Mouse (Mus musculus): Measurements from ENCODE around the gene Ubl4a.
"Not testable (repeated sequence)": the region's sequence is repeated elsewhere in the genome, so short reads cannot be mapped to it uniquely, and the experiment has no call there.

The Ubl4a gene

DNA sequence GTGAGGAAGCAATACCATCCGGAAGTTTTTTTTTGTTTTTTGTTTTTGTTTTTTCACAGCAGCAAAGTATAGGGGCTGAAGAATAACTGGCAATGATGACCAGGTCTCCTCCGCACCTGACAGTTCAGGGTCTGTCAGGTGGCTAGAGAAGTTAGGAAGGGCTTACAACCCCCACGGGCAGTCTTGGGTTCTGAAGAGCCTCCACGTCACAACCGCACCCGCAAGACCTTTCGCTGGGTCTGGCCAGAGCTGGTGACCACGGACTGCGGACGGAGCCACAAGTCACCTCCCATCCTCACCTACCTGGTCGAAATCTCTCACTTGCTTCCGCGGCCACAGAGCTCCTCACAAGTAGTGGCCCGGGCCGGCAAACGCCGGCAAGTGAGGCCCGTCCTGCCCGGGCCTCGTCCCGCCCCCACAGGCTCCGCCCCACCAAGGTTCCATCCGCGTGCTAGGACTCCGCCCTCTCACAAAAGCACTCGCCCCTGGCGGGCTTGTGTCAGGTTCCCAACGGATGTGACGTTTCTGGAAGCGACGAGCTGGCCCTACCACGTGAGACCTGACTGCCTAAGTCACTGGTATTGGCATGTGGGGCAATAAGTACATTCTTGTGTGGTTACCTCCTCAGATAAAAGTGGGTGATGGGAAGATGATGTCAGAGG lies at the start of gene Ubl4a, which contains the start of gene Slc10a3:
Ubl4a (minus strand) TSS at position 331 of the 662 bp plus-strand sequence.
Slc10a3 (minus strand) TSS at position 462 of the 662 bp plus-strand sequence.
- peak; percentile 78 to 82 for DNase-seq (ENCODE audit: low spot score in 2 of 2)

- DNase-seq (ENCODE audit: low spot score in 2 of 2) = peak; percentile 44 to 72
These were observed 40.4 kb upstream of the Ubl4a start for GRCm38 (mm10) chrX:74413377-74413776.

- no peak for DNase-seq (ENCODE audit: low spot score in 2 of 2)
These were observed 35.3 kb upstream of the Ubl4a start for GRCm38 (mm10) chrX:74408340-74408739.

DNA sequence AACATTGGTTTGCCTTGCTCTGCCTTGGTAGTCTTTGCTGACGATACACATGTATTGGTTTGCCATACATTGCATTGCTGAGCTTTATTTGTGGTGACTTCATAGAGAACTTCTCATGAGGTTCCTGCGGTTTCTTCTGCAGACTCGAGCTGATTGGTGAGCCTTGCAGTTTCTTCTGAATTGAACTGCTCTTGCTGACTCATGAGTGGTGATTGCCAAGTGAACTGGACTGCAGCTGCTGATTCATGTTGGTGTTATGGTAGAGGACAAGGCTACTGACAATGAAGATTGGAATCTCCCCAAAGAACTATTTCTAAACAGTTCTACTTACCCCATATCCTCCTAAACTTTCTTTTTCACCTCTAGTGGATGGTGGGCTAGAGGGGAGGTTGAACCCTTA lies 27.1 kb upstream of the Ubl4a start:
- no peak for DNase-seq (ENCODE audit: low spot score in 2 of 2)

GRCm38 (mm10) chrX:74392535-74393443 lies 19.8 kb upstream of the Ubl4a start, which contains the start of the genes Fam3a and Ikbkg:
Fam3a (minus strand) TSS chrX:74393272.
Ikbkg (plus strand) TSS chrX:74393290.
- peak; percentile 72 to 82 for DNase-seq (ENCODE audit: low spot score in 2 of 2)

DNA sequence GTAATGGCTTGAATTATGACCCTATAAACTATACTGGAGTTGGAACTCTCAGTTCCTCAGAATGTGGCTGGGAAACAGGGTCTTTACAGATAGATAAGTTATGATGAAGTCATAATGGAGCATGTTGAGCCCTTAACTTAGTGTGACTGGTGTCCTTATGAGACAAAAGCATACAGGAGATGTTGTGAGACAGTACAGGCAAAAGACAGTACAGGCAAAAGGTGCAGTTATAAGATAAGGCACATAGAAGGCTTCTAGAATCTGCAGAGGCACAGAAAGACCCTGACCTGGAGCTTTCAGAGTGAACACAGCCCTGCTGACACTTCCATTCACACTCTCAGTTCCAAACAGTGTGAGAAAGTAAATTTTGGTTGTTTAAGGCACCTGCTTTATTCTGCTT lies 15.1 kb upstream of the Ubl4a start:
- no peak for DNase-seq (ENCODE audit: low spot score in 2 of 2)

DNA sequence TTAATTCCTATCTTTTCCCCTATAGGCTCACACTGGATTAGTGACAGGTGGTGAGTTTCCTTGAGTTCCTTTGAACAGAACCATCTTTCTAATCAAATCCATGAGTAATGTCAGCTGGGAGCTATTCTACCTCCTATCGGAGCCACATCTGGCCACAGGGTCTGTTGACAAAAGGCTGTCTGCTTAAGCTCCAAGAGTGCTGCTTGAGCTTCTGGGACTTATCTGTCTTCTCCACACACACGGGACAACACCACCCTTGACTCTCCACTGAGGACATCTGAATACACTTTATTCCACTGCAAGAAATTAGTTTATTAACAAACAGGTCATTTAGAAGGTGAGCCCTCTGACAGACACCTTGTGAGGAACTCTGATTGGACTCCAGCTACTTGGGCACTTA lies 11.4 kb upstream of the Ubl4a start:
- no peak for DNase-seq (ENCODE audit: low spot score in 2 of 2)

DNA sequence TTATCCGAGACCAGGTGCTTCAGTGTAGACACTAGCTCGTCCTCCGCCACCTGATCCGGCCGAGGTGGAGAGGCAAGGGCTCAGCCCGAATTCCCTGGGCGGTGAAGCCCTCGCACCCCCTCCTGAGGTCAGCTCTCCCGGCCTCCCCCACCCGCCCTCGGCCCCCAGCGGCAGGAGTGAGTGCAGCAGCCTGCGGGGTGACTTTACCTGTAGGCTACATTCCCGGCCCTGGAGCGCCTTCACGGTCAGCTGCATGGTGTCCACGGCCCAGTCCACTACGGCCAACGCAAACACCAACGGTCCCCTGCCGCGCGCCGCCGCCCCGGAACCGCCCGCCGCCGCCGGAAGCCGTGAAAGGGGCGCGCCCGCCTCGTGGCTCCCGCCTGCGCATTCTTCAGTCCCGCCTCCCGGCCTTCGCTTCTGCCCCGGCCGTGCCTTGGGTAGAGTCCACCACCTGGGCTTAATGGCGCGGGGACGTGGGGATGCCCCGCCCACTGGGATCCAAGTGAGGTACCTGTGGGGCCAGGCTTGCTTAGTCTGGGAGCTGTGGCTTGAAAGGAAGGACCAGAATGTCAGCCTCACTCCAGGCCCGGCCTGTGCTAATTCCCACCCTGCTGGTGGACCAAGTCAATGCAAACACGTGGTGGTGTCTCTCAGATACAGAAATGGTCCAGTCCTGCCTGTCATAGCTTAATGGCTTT lies 4.7 kb downstream of the Ubl4a start:
- peak; percentile 47 to 58 for DNase-seq (ENCODE audit: low spot score in 2 of 2)

DNA sequence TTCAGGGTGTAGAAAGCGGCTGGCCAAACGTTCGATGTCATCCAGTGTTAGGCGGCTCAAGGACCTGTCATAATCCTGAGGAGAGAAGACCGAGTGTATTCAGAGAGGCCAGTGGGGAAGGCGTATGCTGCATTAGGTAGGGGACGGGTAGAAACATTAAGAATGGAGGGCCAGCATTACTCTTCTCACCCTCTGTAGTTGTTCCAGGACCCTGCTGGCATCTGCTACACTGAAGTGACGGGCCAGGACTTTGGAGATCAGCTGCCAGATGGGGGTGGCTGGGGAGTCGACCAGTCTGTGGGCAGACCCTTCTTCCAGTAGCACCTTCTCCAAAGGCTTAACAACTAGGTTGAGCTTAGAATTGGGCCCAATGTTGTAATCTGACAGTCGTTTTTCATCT lies 5.5 kb downstream of the Ubl4a start:
- no peak for DNase-seq (ENCODE audit: low spot score in 2 of 2)

- DNase-seq (ENCODE audit: low spot score in 2 of 2) = no peak
These were observed 13.8 kb downstream of the Ubl4a start for GRCm38 (mm10) chrX:74359171-74359570.

GRCm38 (mm10) chrX:74357069-74357468 lies 15.9 kb downstream of the Ubl4a start:
- DNase-seq (ENCODE audit: low spot score in 2 of 2) = not testable (repeated sequence)

GRCm38 (mm10) chrX:74353467-74353770 lies 19.6 kb downstream of the Ubl4a start, which contains the start of gene Lage3:
Lage3 (minus strand) TSS chrX:74353618.
- peak; percentile 67 to 79 for DNase-seq (ENCODE audit: low spot score in 2 of 2)

DNA sequence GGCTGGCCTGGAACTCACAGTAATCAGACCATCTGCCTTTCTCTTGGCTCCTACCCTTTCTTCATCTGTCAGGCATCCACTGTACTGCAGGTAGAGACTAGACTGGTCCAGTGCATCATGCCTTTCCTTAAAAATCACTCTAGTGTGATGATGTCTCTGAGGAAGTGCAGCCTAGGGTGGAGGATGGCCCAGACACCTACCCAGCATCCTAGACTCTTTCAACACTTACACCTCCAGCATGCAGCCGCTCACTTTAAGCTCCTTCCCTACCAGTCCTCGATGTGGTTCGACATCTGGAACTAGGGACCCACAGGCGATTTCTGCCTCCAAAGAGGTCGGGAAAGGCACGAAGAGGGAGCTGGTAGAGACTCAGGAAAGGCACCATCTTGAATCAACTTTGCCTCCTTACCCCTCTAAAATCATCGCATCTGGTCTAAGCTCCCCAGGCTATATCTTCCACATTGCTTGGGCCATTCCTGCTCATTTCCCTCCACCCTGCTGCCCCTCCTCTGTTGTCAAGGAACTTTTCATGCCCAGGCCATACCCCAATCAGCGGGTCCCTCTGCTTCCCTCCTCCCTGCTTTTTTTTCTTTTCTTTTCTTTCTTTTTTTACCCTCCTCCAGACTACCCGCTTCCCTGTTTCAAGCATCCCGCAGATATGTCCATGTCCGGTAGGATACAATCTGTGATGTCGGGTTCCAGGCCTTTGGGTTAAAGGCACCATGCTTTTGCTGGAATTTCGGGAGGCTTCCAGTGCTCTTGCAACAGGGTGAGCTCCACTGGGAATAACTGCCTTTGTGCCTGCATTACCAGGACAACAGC lies 20.2 kb downstream of the Ubl4a start:
- no peak for DNase-seq (ENCODE audit: low spot score in 2 of 2)

- no peak for DNase-seq (ENCODE audit: low spot score in 2 of 2)
These were observed 42.7 kb downstream of the Ubl4a start for GRCm38 (mm10) chrX:74330166-74330930.

- DNase-seq (ENCODE audit: low spot score in 2 of 2) = no peak
These were observed 43.8 kb downstream of the Ubl4a start for GRCm38 (mm10) chrX:74329215-74329671.

- DNase-seq (ENCODE audit: low spot score in 2 of 2) = peak; percentile 51 to 55
These were observed 44.3 kb downstream of the Ubl4a start, which contains the start of gene Plxna3 for GRCm38 (mm10) chrX:74328725-74329161. Plxna3 (plus strand) TSS chrX:74329066.

Data from frontal cortex, postnatal 36 days (tissue).